Mouse (Mus musculus): ENCODE data around the gene Dscaml1. TPM values are rescaled to one million over a fixed set of nuclear protein-coding genes. Genes with fewer than 3 reads are reported as not detected.

The Dscaml1 gene
- polyA plus RNA-seq, 1 experiment from 2014 or later, result 0.01 TPM

GRCm38 (mm10) chr9:45637346-45637745, 210.9 kb downstream of the Dscaml1 start:
- H3K27ac ChIP-seq (replicated peaks), result no peak overlapping the region
- H3K9me3 ChIP-seq (replicated peaks), result no peaks in the 10 kb centered on the region
- H3K4me1 ChIP-seq (replicated peaks), result no peaks in the 10 kb centered on the region
- no peak overlapping the region for H3K4me2 ChIP-seq
- no peak overlapping the region for H3K9ac ChIP-seq
- no peak overlapping the region for H3K4me3 ChIP-seq (replicated peaks)
- WGBS (ENCODE audit: insufficient replicate concordance), result 27% methylated on average over 1 of the region's 1 CpGs
- no peak for ATAC-seq (ENCODE audit: insufficient read depth)
- no peaks in the 10 kb centered on the region for H3K36me3 ChIP-seq (replicated peaks)
- no peaks in the 10 kb centered on the region for H3K27me3 ChIP-seq

- WGBS (ENCODE audit: insufficient replicate concordance), result 44% methylated on average over 6 of the region's 6 CpGs
- Histone ChIP-seq H3K36me3 (replicated peaks) (no peaks in the 10 kb centered on the region), H3K9me3 (replicated peaks) (no peaks in the 10 kb centered on the region), H3K27ac (replicated peaks) (no peak overlapping the region), H3K4me1 (replicated peaks) (no peaks in the 10 kb centered on the region), H3K4me3 (replicated peaks) (no peak overlapping the region), H3K4me2 (no peak overlapping the region), H3K27me3 (no peaks in the 10 kb centered on the region), H3K9ac (no peak overlapping the region)
- no peak for ATAC-seq (ENCODE audit: insufficient read depth)
These were observed 211.9 kb downstream of the Dscaml1 start for GRCm38 (mm10) chr9:45638184-45638917.

GRCm38 (mm10) chr9:45644833-45645388, 218.5 kb downstream of the Dscaml1 start:
- H3K27me3 ChIP-seq, result no peaks in the 10 kb centered on the region
- no peak overlapping the region for H3K27ac ChIP-seq (replicated peaks)
- no peaks in the 10 kb centered on the region for H3K36me3 ChIP-seq (replicated peaks)
- no peak for ATAC-seq (ENCODE audit: insufficient read depth)
- H3K4me3 ChIP-seq (replicated peaks), result no peak overlapping the region
- 41% methylated on average over 6 of the region's 6 CpGs for WGBS (ENCODE audit: insufficient replicate concordance)
- no peaks in the 10 kb centered on the region for H3K9me3 ChIP-seq (replicated peaks)
- H3K4me2 ChIP-seq, result no peak overlapping the region
- no peaks in the 10 kb centered on the region for H3K4me1 ChIP-seq (replicated peaks)
- H3K9ac ChIP-seq, result no peak overlapping the region

DNA sequence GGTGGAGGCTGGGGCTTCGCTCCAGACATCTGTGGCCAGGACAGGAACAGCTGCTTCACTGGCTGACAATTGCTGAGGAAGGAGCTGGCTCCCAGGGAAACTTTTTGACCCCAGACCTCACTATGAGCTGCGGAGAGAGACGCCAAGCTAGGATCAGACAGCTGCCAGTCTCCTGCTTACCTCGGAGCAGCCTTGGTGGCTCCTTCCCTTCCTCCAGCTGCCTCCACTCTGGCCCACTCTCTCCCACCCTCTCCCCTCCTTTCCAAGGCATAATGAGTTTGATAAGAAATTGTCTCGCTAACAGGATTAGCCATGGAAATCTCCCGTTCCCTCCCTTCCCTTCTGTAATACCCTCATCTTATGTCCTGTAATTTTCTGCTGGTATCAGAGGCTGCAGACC, 219.1 kb downstream of the Dscaml1 start:
- no peaks in the 10 kb centered on the region for H3K27me3 ChIP-seq
- ATAC-seq (ENCODE audit: insufficient read depth), result no peak
- no peaks in the 10 kb centered on the region for H3K36me3 ChIP-seq (replicated peaks)
- no peaks in the 10 kb centered on the region for H3K4me1 ChIP-seq (replicated peaks)
- no peaks in the 10 kb centered on the region for H3K9me3 ChIP-seq (replicated peaks)
- 33% methylated on average over 6 of the region's 6 CpGs for WGBS (ENCODE audit: insufficient replicate concordance)
- H3K9ac ChIP-seq, result no peak overlapping the region
- no peak overlapping the region for H3K4me3 ChIP-seq (replicated peaks)
- H3K27ac ChIP-seq (replicated peaks), result no peak overlapping the region
- H3K4me2 ChIP-seq, result no peak overlapping the region

DNA sequence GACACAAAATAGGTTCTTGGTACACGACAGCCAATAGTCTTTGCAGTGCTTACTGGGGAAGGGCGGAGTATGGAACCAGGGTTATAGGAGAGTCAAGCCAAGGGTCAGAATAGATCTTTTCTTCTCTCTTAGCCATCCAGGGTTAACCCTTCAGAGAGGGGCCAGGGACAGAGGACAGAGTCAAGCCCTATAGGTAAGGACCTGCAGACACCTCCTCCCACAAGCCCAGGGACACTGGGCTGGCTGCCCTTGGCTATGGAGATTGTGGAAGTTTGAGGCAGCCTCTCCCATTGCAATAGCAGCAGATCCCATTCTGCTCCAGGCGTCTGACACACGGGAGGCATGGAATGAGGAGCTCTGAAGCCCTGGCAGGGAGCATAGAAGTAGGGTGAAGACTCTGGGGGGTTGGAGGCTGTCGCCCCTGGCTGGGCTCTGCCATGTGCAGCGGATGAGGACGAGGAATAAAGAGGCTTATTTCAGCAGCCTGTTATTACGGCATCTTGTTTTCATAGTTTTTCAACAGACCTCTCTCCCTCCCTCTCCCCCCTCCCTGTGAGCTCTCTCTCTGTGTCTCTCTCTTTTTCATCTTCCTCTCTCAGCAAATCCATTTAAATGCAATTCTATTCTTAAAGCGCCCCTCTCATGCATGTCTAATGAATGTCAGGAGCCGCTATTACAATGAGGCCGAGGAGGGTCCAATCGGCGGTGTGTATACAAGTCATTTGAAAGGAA, 224.8 kb downstream of the Dscaml1 start:
- H3K27ac ChIP-seq (replicated peaks), result no peak overlapping the region
- WGBS (ENCODE audit: insufficient replicate concordance), result 63% methylated on average over 13 of the region's 13 CpGs
- H3K4me2 ChIP-seq, result no peak overlapping the region

GRCm38 (mm10) chr9:45651810-45652177, 225.4 kb downstream of the Dscaml1 start:
- Histone ChIP-seq H3K9me3 (replicated peaks) (no peaks in the 10 kb centered on the region), H3K4me3 (replicated peaks) (no peak overlapping the region), H3K9ac (no peak overlapping the region), H3K4me1 (replicated peaks) (no peaks in the 10 kb centered on the region), H3K4me2 (no peak overlapping the region), H3K27ac (replicated peaks) (no peak overlapping the region), H3K36me3 (replicated peaks) (no peaks in the 10 kb centered on the region), H3K27me3 (no peaks in the 10 kb centered on the region)
- ATAC-seq (ENCODE audit: insufficient read depth), result no peak
- 64% methylated on average over 3 of the region's 3 CpGs for WGBS (ENCODE audit: insufficient replicate concordance)

More for the DNA sequence above, 224.8 kb downstream of the Dscaml1 start:
- Histone ChIP-seq H3K9me3 (replicated peaks) (no peaks in the 10 kb centered on the region), H3K36me3 (replicated peaks) (no peaks in the 10 kb centered on the region), H3K4me3 (replicated peaks) (no peak overlapping the region), H3K27me3 (no peaks in the 10 kb centered on the region), H3K4me1 (replicated peaks) (no peaks in the 10 kb centered on the region), H3K9ac (no peak overlapping the region)
- no peak for ATAC-seq (ENCODE audit: insufficient read depth)

GRCm38 (mm10) chr9:45657172-45658062, 231.0 kb downstream of the Dscaml1 start:
- no peak overlapping the region for H3K4me2 ChIP-seq
- H3K4me1 ChIP-seq (replicated peaks), result no peaks in the 10 kb centered on the region
- H3K9ac ChIP-seq, result no peak overlapping the region
- no peaks in the 10 kb centered on the region for H3K9me3 ChIP-seq (replicated peaks)
- H3K36me3 ChIP-seq (replicated peaks), result no peaks in the 10 kb centered on the region
- ATAC-seq (ENCODE audit: insufficient read depth), result no peak
- 18% methylated on average over 8 of the region's 9 CpGs for WGBS (ENCODE audit: insufficient replicate concordance)
- no peak overlapping the region for H3K4me3 ChIP-seq (replicated peaks)
- H3K27me3 ChIP-seq, result no peaks in the 10 kb centered on the region
- no peak overlapping the region for H3K27ac ChIP-seq (replicated peaks)

DNA sequence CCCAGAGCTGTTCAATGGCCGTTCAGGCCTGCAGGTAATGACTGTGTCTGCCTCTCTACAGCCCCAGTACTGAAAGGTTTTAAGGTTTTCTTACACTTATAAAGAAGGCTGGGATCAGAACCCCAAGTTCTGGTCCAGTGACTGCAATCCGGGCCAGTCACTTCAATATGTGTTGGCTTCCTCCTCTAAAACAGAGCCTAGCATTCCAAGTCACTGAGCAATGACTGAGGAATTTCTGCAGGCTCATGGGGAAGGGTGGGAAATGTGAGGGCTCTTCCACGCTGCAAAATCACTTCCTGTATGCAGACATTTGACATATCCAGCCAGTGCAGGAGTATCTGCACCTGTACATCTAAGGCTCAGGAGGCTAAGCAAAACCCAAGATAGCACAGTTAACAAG, 233.8 kb downstream of the Dscaml1 start:
- WGBS (ENCODE audit: insufficient replicate concordance), result 30% methylated on average over 3 of the region's 3 CpGs
- H3K4me2 ChIP-seq, result no peak overlapping the region

DNA sequence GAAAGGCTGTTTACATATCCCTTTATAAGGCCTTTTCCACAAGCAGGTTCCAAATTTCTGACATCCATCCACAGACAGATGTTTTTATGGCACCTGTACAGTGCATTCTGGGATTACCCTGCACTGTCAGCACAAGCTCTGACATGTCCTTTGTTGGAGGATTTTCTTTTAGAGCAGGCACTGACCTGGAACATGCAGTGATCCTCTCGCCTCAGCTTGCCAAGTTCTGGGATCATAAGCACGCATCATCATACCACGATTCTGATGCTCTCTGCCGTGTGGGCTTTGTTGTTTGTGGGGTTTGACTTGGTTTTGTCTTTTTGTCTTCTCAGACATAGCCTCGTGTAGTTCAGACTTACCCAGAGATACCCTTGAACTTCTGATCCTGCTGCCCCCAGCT, 236.0 kb downstream of the Dscaml1 start:
- Histone ChIP-seq H3K9me3 (replicated peaks) (no peaks in the 10 kb centered on the region), H3K4me1 (replicated peaks) (no peaks in the 10 kb centered on the region), H3K4me3 (replicated peaks) (no peak overlapping the region), H3K36me3 (replicated peaks) (no peaks in the 10 kb centered on the region), H3K9ac (no peak overlapping the region), H3K27ac (replicated peaks) (no peak overlapping the region), H3K4me2 (no peak overlapping the region), H3K27me3 (no peaks in the 10 kb centered on the region)
- ATAC-seq (ENCODE audit: insufficient read depth), result no peak
- 62% methylated on average over 5 of the region's 5 CpGs for WGBS (ENCODE audit: insufficient replicate concordance)

More for the DNA sequence above, 233.8 kb downstream of the Dscaml1 start:
- H3K36me3 ChIP-seq (replicated peaks), result no peaks in the 10 kb centered on the region
- H3K4me1 ChIP-seq (replicated peaks), result no peaks in the 10 kb centered on the region
- H3K9me3 ChIP-seq (replicated peaks), result no peaks in the 10 kb centered on the region
- H3K27ac ChIP-seq (replicated peaks), result no peak overlapping the region
- H3K27me3 ChIP-seq, result no peaks in the 10 kb centered on the region
- no peak for ATAC-seq (ENCODE audit: insufficient read depth)
- H3K9ac ChIP-seq, result no peak overlapping the region
- no peak overlapping the region for H3K4me3 ChIP-seq (replicated peaks)

- no peak overlapping the region for H3K4me2 ChIP-seq
- WGBS (ENCODE audit: insufficient replicate concordance), result 55% methylated on average over 16 of the region's 16 CpGs
- H3K27me3 ChIP-seq, result no peaks in the 10 kb centered on the region
- ATAC-seq (ENCODE audit: insufficient read depth), result no peak
- no peak overlapping the region for H3K4me3 ChIP-seq (replicated peaks)
- H3K4me1 ChIP-seq (replicated peaks), result no peaks in the 10 kb centered on the region
- H3K27ac ChIP-seq (replicated peaks), result no peak overlapping the region
- H3K36me3 ChIP-seq (replicated peaks), result no peaks in the 10 kb centered on the region
- no peak overlapping the region for H3K9ac ChIP-seq
- no peaks in the 10 kb centered on the region for H3K9me3 ChIP-seq (replicated peaks)
These were observed 237.2 kb downstream of the Dscaml1 start for GRCm38 (mm10) chr9:45663386-45664315.

Measured in liver, embryonic 15.5 days (tissue).